Mouse (Mus musculus) embryonic facial prominence, embryonic 11.5 days (tissue): ENCODE measurements at regions not wholly inside any gene's neighbourhood (a gene's known extent, or its start where the extent isn't known, plus 50 kb on each side); places are given as distances from the start of the nearest gene placed in this dataset.

Source experiments
- ATAC-seq: fragments of 200-750 bp; cut with Nextera tagmentation; replicated peaks from 2 replicates; pipeline ENCODE4 v1.8.0; 2017; ENCODE audit warnings: low read depth; ENCODE audit not compliant: insufficient number of reproducible peaks, low FRiP score, low TSS enrichment
- DNase-seq: peaks from one replicate; pipeline ENCODE4 v3.0.0-alpha.2; 2015; ENCODE audit warnings: low spot score
- H3K27ac ChIP-seq: fragments of 300-500 bp; sonication (generic); replicated peaks from 2 replicates; pipeline ENCODE4 v1.5.1; 2014; ENCODE audit warnings: mild to moderate bottlenecking, low read depth, low read length, control low read depth
- H3K27me3 ChIP-seq: fragments of 300-500 bp; sonication (generic); 2 replicates; pipeline ENCODE4 v1.6.1; 2014; ENCODE audit warnings: mild to moderate bottlenecking, low read length, moderate library complexity, mixed read lengths; ENCODE audit not compliant: control insufficient read depth, insufficient read depth
- H3K36me3 ChIP-seq: fragments of 300-500 bp; sonication (generic); replicated peaks from 2 replicates; pipeline ENCODE4 v1.6.1; 2014; ENCODE audit warnings: low read depth, mild to moderate bottlenecking, low read length, moderate library complexity, mixed read lengths; ENCODE audit not compliant: control insufficient read depth, insufficient read depth
- H3K4me1 ChIP-seq: fragments of 300-500 bp; sonication (generic); 2 replicates; pipeline ENCODE4 v1.6.1; 2014; ENCODE audit warnings: low read length, mixed read lengths; ENCODE audit not compliant: control insufficient read depth, insufficient read depth
- H3K4me2 ChIP-seq: fragments of 300-500 bp; sonication (generic); 2 replicates; pipeline ENCODE4 v1.6.1; 2014; ENCODE audit warnings: low read depth, mild to moderate bottlenecking, control low read depth, low read length, moderate library complexity
- H3K4me3 ChIP-seq: fragments of 300-500 bp; sonication (generic); 2 replicates; pipeline ENCODE4 v1.5.1; 2014; ENCODE audit warnings: low read depth, low read length, control low read depth
- H3K9ac ChIP-seq: fragments of 300-500 bp; sonication (generic); replicated peaks from 2 replicates; pipeline ENCODE4 v1.6.1; 2014; ENCODE audit warnings: mild to moderate bottlenecking, control low read depth, low read length
- H3K9me3 ChIP-seq: fragments of 300-500 bp; sonication (generic); replicated peaks from 2 replicates; pipeline ENCODE4 v1.6.1; 2016; ENCODE audit warnings: mild to moderate bottlenecking, low read length, inconsistent platforms, mixed read lengths; ENCODE audit not compliant: control insufficient read depth
- WGBS: fragments of 180-500 bp; shearing (Covaris S2); extraction: QIAGEN DNeasy Blood & Tissue Kit; methylation state at CpG from one replicate; pipeline ENCODE4 v1.1.7; 2014; 5-methylcytosine and 5-hydroxymethylcytosine counted together

GRCm38 (mm10) chr19:27563592-27563991 lies 134.0 kb upstream of the Pum3 start:
- Histone ChIP-seq H3K27me3 (no peaks in the 10 kb centered on the region), H3K4me2 (no peak overlapping the region), H3K27ac (no peak overlapping the region), H3K9ac (no peak overlapping the region), H3K36me3 (no peaks in the 10 kb centered on the region), H3K9me3 (no peaks in the 10 kb centered on the region), H3K4me1 (no peaks in the 10 kb centered on the region), H3K4me3 (no peak overlapping the region)
- DNase-seq, result no peak
- WGBS, result 65% methylated on average over 9 of the region's 9 CpGs
- ATAC-seq, result no peak

GRCm38 (mm10) chr19:27558199-27558598 lies 128.6 kb upstream of the Pum3 start:
- Histone ChIP-seq H3K36me3 (no peaks in the 10 kb centered on the region), H3K4me1 (no peaks in the 10 kb centered on the region), H3K4me2 (no peak overlapping the region), H3K9ac (no peak overlapping the region), H3K27ac (no peak overlapping the region), H3K4me3 (no peak overlapping the region), H3K27me3 (no peaks in the 10 kb centered on the region), H3K9me3 (no peaks in the 10 kb centered on the region)
- 72% methylated on average over 3 of the region's 3 CpGs for WGBS
- ATAC-seq, result no peak
- no peak for DNase-seq

GRCm38 (mm10) chr19:27556697-27557096 lies 127.1 kb upstream of the Pum3 start:
- Histone ChIP-seq H3K4me1 (no peaks in the 10 kb centered on the region), H3K4me2 (no peak overlapping the region), H3K4me3 (no peak overlapping the region), H3K27ac (no peak overlapping the region), H3K27me3 (no peaks in the 10 kb centered on the region), H3K9me3 (no peaks in the 10 kb centered on the region), H3K9ac (no peak overlapping the region), H3K36me3 (no peaks in the 10 kb centered on the region)
- DNase-seq, result no peak
- 90% methylated on average over 4 of the region's 4 CpGs for WGBS
- ATAC-seq, result no peak

- no peaks in the 10 kb centered on the region for H3K4me1 ChIP-seq
Observed at GRCm38 (mm10) chr19:27554841-27555240, 125.2 kb upstream of the Pum3 start.

GRCm38 (mm10) chr19:27553266-27553665 lies 123.6 kb upstream of the Pum3 start:
- ATAC-seq (no peak), DNase-seq (no peak)
- H3K4me1 ChIP-seq, result no peaks in the 10 kb centered on the region
- H3K4me2 ChIP-seq, result no peak overlapping the region
- no peaks in the 10 kb centered on the region for H3K9me3 ChIP-seq
- 74% methylated on average over 11 of the region's 11 CpGs for WGBS
- no peaks in the 10 kb centered on the region for H3K36me3 ChIP-seq
- H3K27ac ChIP-seq, result no peak overlapping the region
- H3K9ac ChIP-seq, result no peak overlapping the region
- no peaks in the 10 kb centered on the region for H3K27me3 ChIP-seq
- H3K4me3 ChIP-seq, result no peak overlapping the region

More at GRCm38 (mm10) chr19:27554841-27555240, 125.2 kb upstream of the Pum3 start:
- H3K9me3 ChIP-seq, result no peaks in the 10 kb centered on the region
- H3K27me3 ChIP-seq, result no peaks in the 10 kb centered on the region
- ATAC-seq, result no peak
- no peaks in the 10 kb centered on the region for H3K36me3 ChIP-seq
- no peak overlapping the region for H3K27ac ChIP-seq
- H3K4me2 ChIP-seq, result no peak overlapping the region
- H3K9ac ChIP-seq, result no peak overlapping the region
- no peak for DNase-seq
- no peak overlapping the region for H3K4me3 ChIP-seq
- 90% methylated on average over 4 of the region's 4 CpGs for WGBS

- no peak overlapping the region for H3K4me3 ChIP-seq
- DNase-seq, result no peak
Observed at GRCm38 (mm10) chr19:27537746-27538145, 108.1 kb upstream of the Pum3 start.

GRCm38 (mm10) chr19:27537066-27537465 lies 107.4 kb upstream of the Pum3 start:
- DNase-seq (no peak), ATAC-seq (no peak)
- Histone ChIP-seq H3K4me3 (no peak overlapping the region), H3K4me2 (no peak overlapping the region), H3K9ac (no peak overlapping the region), H3K36me3 (no peaks in the 10 kb centered on the region), H3K27ac (no peak overlapping the region), H3K9me3 (no peaks in the 10 kb centered on the region), H3K4me1 (no peaks in the 10 kb centered on the region), H3K27me3 (no peaks in the 10 kb centered on the region)
- WGBS, result 58% methylated on average over 9 of the region's 9 CpGs

More at GRCm38 (mm10) chr19:27537746-27538145, 108.1 kb upstream of the Pum3 start:
- Histone ChIP-seq H3K36me3 (no peaks in the 10 kb centered on the region), H3K4me1 (no peaks in the 10 kb centered on the region), H3K9ac (no peak overlapping the region), H3K4me2 (no peak overlapping the region), H3K9me3 (no peaks in the 10 kb centered on the region), H3K27me3 (no peaks in the 10 kb centered on the region), H3K27ac (no peak overlapping the region)
- 78% methylated on average over 3 of the region's 3 CpGs for whole genome bisulfite sequencing
- ATAC-seq, result no peak

- no peaks in the 10 kb centered on the region for H3K9me3 ChIP-seq
- no peaks in the 10 kb centered on the region for H3K36me3 ChIP-seq
- WGBS, result 89% methylated on average over 6 of the region's 6 CpGs
- no peaks in the 10 kb centered on the region for H3K4me1 ChIP-seq
- DNase-seq, result no peak
- no peak overlapping the region for H3K4me3 ChIP-seq
- no peak overlapping the region for H3K27ac ChIP-seq
- no peak overlapping the region for H3K9ac ChIP-seq
- no peak for ATAC-seq
- no peak overlapping the region for H3K4me2 ChIP-seq
- H3K27me3 ChIP-seq, result no peaks in the 10 kb centered on the region
Observed at GRCm38 (mm10) chr19:27527940-27528558, 98.4 kb upstream of the Pum3 start.
